Mouse (Mus musculus): ENCODE measurements around the gene Efcab14. TPM values are rescaled to one million over a fixed set of nuclear protein-coding genes. Genes with fewer than 3 reads are reported as not detected.

Efcab14 gene
- polyA plus RNA-seq, 1 experiment: 31.2 TPM

DNA sequence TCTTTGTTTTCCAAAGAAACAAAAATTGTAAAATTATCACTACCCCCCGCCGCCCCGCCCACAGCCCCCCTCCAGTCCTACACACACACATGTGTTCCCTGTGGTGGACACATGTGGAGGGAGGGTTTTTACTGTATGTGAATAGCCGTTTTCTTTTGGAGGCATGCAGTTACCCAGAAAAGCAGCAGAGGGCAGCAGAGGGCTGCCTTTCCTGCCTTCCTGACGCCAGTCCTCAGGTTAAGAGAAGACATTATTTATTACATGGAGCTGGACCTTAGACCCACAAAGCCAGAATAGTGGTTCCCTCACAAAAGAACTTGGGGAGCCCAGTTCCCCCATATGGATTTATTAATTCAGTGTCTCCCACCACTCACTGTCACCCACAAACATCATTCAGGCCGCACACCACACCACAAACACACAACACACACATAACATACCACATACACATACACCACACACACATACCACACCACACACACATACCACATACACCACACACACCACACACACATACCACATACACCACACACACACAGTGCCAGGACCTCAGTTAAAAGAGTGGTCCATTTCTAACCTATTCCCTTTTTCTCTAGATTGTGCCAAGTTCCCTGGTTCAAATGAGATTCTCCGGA lies 5.8 kb upstream of the Efcab14 start:
- 13% methylated on average over 7 of the region's 7 CpGs for WGBS
- H3K36me3 ChIP-seq (ENCODE audit: control insufficient read depth, insufficient read depth, low read length): no peaks in the 10 kb centered on the region
- TF ChIP-seq POLR2A (IDR thresholded peaks at IDR 0.05; ENCODE audit: control insufficient read depth, extremely low read depth, insufficient read depth, low read length, poor library complexity) (no peak), CTCF (IDR thresholded peaks at IDR 0.05; ENCODE audit: borderline replicate concordance, control insufficient read depth, extremely low read depth, insufficient read depth, low read length, poor library complexity) (no peak)
- peaks cover 6% of the 10 kb centered on the region for H3K4me1 ChIP-seq (replicated peaks; ENCODE audit: control insufficient read depth, insufficient read depth, low read length)
- DNase-seq: peak; percentile 70
- no peaks in the 10 kb centered on the region for H3K27me3 ChIP-seq (ENCODE audit: control insufficient read depth, insufficient read depth, low read length)
- H3K27ac ChIP-seq (ENCODE audit: control insufficient read depth, insufficient read depth, low read length): no peak overlapping the region
- no peak overlapping the region for H3K4me3 ChIP-seq (ENCODE audit: control insufficient read depth, insufficient read depth, low read length)

DNA sequence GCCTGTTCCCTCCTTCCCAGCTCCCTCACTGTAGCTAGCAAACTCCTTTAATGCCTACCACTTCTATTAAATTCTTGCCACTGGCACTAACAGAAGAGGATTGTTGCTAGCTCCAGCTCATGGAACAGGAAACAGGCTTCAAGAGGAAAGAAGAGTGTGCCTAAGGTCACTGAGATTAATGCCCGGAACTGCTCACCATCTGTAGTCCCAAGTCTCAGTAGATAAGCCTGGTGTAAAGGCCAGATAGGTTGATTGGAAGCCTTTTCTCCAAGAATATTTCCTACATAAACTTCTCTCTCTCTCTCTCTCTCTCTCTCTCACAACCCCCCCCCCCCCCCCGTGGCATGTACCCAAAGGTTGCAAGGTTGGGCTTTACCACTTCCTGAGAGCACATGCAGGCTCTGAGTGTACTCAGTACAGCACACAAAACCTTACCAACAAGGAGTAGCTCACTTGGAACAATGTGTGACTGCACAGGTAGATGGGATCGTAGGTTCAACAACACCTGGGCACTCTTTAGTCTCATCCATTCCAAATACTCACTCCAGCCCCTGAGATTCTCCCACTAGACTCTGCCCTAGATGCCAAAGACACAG lies 5.2 kb upstream of the Efcab14 start:
- WGBS: 32% methylated on average over 3 of the region's 3 CpGs
- no peak overlapping the region for H3K4me3 ChIP-seq (ENCODE audit: control insufficient read depth, insufficient read depth, low read length)

GRCm38 (mm10) chr4:115733746-115734145 lies 3.8 kb upstream of the Efcab14 start:
- Histone ChIP-seq H3K27ac (ENCODE audit: control insufficient read depth, insufficient read depth, low read length) (no peak overlapping the region), H3K4me3 (ENCODE audit: control insufficient read depth, insufficient read depth, low read length) (no peak overlapping the region), H3K36me3 (ENCODE audit: control insufficient read depth, insufficient read depth, low read length) (no peaks in the 10 kb centered on the region), H3K4me1 (replicated peaks; ENCODE audit: control insufficient read depth, insufficient read depth, low read length) (peaks cover 12% of the 10 kb centered on the region), H3K27me3 (ENCODE audit: control insufficient read depth, insufficient read depth, low read length) (no peaks in the 10 kb centered on the region)
- TF ChIP-seq CTCF (IDR thresholded peaks at IDR 0.05; ENCODE audit: borderline replicate concordance, control insufficient read depth, extremely low read depth, insufficient read depth, low read length, poor library complexity) (no peak), POLR2A (IDR thresholded peaks at IDR 0.05; ENCODE audit: control insufficient read depth, extremely low read depth, insufficient read depth, low read length, poor library complexity) (no peak)
- DNase-seq: no peak
- WGBS: 56% methylated on average over 5 of the region's 5 CpGs

More for the DNA sequence above, 5.2 kb upstream of the Efcab14 start:
- no peak for DNase-seq
- H3K27me3 ChIP-seq (ENCODE audit: control insufficient read depth, insufficient read depth, low read length): no peaks in the 10 kb centered on the region
- H3K36me3 ChIP-seq (ENCODE audit: control insufficient read depth, insufficient read depth, low read length): no peaks in the 10 kb centered on the region
- TF ChIP-seq POLR2A (IDR thresholded peaks at IDR 0.05; ENCODE audit: control insufficient read depth, extremely low read depth, insufficient read depth, low read length, poor library complexity) (no peak), CTCF (IDR thresholded peaks at IDR 0.05; ENCODE audit: borderline replicate concordance, control insufficient read depth, extremely low read depth, insufficient read depth, low read length, poor library complexity) (no peak)
- peak overlapping the region; percentile 26 for H3K27ac ChIP-seq (ENCODE audit: control insufficient read depth, insufficient read depth, low read length)
- peaks cover 6% of the 10 kb centered on the region for H3K4me1 ChIP-seq (replicated peaks; ENCODE audit: control insufficient read depth, insufficient read depth, low read length)

DNA sequence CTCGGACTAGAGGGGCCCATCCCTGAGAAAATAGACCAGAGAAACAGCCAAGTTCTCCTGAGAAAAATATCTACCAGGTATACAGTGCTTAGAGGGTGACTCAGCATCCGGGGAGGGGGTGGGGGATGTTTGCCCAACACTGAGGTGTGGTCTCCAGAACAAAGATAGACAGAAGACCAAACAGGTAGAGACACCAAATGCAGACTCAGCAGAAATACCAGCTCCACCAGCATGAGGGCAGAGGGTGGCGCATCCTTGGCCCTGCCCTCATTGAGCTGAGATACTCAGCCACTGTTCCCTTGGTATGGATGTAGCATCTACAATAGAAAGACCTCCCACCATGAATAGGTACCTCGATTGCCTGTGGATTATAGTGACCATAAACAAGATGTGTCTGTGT lies 2.7 kb upstream of the Efcab14 start:
- no peak for DNase-seq
- no peak overlapping the region for H3K27ac ChIP-seq (ENCODE audit: control insufficient read depth, insufficient read depth, low read length)
- peaks cover 15% of the 10 kb centered on the region for H3K4me1 ChIP-seq (replicated peaks; ENCODE audit: control insufficient read depth, insufficient read depth, low read length)
- H3K4me3 ChIP-seq (ENCODE audit: control insufficient read depth, insufficient read depth, low read length): no peak overlapping the region
- TF ChIP-seq CTCF (IDR thresholded peaks at IDR 0.05; ENCODE audit: borderline replicate concordance, control insufficient read depth, extremely low read depth, insufficient read depth, low read length, poor library complexity) (no peak), POLR2A (IDR thresholded peaks at IDR 0.05; ENCODE audit: control insufficient read depth, extremely low read depth, insufficient read depth, low read length, poor library complexity) (no peak)
- WGBS: 84% methylated on average over 4 of the region's 4 CpGs
- no peaks in the 10 kb centered on the region for H3K36me3 ChIP-seq (ENCODE audit: control insufficient read depth, insufficient read depth, low read length)
- H3K27me3 ChIP-seq (ENCODE audit: control insufficient read depth, insufficient read depth, low read length): no peaks in the 10 kb centered on the region

DNA sequence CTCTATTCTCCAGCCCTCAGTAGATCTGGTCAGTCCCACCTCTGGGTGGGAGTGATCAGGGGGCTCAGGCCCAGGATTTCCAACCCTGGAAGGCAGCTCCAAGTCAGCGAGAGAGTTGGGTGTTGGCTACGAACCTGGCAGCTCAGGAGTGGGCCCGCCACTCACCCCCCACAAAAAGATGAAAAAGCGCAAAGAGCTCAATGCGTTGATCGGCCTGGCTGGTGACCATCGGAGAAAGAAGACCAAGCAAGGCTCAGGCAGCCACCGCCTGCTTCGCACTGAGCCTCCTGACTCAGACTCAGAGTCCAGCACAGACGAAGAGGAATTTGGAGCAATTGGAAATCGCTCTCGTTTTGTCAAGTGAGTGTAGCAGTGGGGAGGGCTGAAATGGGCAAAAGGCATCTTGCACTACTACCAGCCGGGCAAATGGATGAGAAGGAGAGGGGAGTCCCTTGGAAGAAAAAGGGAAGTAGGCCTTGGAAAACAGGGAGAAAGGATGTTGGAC lies 989 bp downstream of the Efcab14 start:
- peak overlapping the region; percentile 45 for H3K4me3 ChIP-seq (ENCODE audit: control insufficient read depth, insufficient read depth, low read length)
- H3K4me1 ChIP-seq (replicated peaks; ENCODE audit: control insufficient read depth, insufficient read depth, low read length): peaks cover 8% of the 10 kb centered on the region
- DNase-seq: no peak
- H3K36me3 ChIP-seq (ENCODE audit: control insufficient read depth, insufficient read depth, low read length): peaks cover 19% of the 10 kb centered on the region; the same call in 1 of the 2 replicates
- no peaks in the 10 kb centered on the region for H3K27me3 ChIP-seq (ENCODE audit: control insufficient read depth, insufficient read depth, low read length)
- TF ChIP-seq POLR2A (IDR thresholded peaks at IDR 0.05; ENCODE audit: control insufficient read depth, extremely low read depth, insufficient read depth, low read length, poor library complexity): no peak
- no peak for TF ChIP-seq CTCF (IDR thresholded peaks at IDR 0.05; ENCODE audit: borderline replicate concordance, control insufficient read depth, extremely low read depth, insufficient read depth, low read length, poor library complexity)
- H3K27ac ChIP-seq (ENCODE audit: control insufficient read depth, insufficient read depth, low read length): no peak overlapping the region
- 17% methylated on average over 13 of the region's 13 CpGs for WGBS

DNA sequence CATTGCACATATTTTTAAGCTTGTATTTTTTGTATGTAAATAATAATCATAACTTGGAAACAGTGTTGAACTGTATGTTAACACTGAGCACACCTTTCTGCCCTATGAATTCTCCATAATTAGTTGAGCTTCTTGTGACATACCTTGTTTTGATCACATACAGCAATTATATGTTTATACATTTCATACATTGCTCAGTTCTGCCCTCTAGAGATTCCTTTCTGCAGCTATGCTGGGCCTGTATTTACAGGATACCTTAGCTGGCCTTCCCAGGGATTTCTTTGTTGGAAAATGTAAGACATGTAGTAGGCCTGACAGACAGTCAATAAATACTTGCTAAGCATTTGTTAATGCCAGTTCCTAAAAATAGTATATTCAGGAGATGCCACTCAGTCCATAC lies 5.1 kb downstream of the Efcab14 start:
- DNase-seq: no peak
- no peak for TF ChIP-seq POLR2A (IDR thresholded peaks at IDR 0.05; ENCODE audit: control insufficient read depth, extremely low read depth, insufficient read depth, low read length, poor library complexity)
- no peak for TF ChIP-seq CTCF (IDR thresholded peaks at IDR 0.05; ENCODE audit: borderline replicate concordance, control insufficient read depth, extremely low read depth, insufficient read depth, low read length, poor library complexity)
- H3K27me3 ChIP-seq (ENCODE audit: control insufficient read depth, insufficient read depth, low read length): no peaks in the 10 kb centered on the region
- peaks cover 8% of the 10 kb centered on the region for H3K4me1 ChIP-seq (replicated peaks; ENCODE audit: control insufficient read depth, insufficient read depth, low read length)
- no peak overlapping the region for H3K27ac ChIP-seq (ENCODE audit: control insufficient read depth, insufficient read depth, low read length)
- H3K4me3 ChIP-seq (ENCODE audit: control insufficient read depth, insufficient read depth, low read length): no peak overlapping the region
- peaks cover 43% of the 10 kb centered on the region for H3K36me3 ChIP-seq (ENCODE audit: control insufficient read depth, insufficient read depth, low read length)
